Mouse (Mus musculus) frontal cortex, postnatal 36 days (tissue): ENCODE data around the gene Kcnb1.

Experiments
- DNase-seq, 2 experiments: peaks; one replicate each; pipeline ENCODE4 v3.0.0; 2022; ENCODE audit warnings: low spot score in 2 of 2

Gene Kcnb1

DNA sequence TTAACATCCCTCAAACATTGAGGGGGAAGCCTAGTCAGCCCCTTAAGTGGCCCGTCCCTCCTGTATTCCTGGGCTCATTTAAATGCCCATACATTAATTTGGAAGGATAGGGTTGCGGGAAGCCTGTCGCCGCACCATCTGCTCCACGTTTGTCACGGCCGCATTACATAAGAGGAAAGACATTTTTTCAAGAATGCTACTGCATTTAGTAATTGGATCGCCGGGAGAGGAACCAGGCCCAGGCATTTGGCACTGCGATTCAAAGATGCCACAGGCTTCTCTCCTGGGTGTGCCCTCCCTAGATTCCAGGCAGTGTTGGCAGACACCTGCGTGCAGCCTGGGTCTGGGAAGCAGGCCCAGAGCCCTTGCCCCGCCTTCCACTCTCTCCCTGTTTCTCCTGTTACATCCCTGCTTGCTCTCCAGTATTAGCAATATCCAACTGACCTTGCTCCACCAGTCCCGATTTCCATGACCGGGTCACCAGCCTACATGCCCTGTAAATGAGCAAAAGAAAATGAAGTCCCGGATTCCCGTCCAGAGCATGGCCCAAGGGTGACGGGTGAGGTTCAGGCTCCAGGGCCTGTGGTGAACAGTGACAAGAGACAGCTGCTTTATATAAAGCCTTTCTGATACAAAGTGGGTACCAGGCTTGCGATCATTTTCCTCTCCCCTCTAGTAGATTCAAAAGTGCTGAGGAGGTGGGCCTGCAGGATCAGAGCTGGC, 110.3 kb downstream of the Kcnb1 start:
- DNase-seq, result peak; percentile 79 to 90

DNA sequence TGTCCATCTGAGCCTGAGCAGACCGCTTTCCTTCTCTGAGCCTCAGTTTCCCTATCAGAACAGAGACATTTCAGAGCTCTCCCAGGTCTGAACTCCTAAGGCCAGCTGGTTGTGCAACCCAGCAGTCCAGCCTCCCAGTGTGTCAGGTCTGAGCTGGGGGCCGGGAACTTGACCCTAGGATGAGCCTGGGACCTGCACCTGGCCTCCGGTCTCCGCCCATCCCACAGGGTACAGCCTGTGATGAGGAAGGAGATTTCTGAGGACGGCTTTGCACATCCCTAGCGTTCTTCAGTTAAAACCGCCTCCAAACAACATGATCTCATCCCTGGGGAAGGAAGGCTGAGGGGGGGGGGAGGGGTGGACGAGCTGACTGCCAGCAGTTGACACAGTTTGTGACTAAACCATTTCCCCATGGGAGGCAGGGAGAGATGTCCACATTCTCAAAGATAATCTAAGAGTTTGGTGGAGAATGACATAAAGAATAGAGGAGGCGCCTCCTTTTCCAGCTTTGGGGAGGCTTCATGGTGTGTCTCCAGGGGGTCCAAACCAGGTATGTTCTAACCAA, 110.9 kb downstream of the Kcnb1 start:
- DNase-seq, result peak in 1 of 2 experiments; percentile 57

GRCm38 (mm10) chr2:167078486-167078885, 111.5 kb downstream of the Kcnb1 start:
- DNase-seq, result no peak

DNA sequence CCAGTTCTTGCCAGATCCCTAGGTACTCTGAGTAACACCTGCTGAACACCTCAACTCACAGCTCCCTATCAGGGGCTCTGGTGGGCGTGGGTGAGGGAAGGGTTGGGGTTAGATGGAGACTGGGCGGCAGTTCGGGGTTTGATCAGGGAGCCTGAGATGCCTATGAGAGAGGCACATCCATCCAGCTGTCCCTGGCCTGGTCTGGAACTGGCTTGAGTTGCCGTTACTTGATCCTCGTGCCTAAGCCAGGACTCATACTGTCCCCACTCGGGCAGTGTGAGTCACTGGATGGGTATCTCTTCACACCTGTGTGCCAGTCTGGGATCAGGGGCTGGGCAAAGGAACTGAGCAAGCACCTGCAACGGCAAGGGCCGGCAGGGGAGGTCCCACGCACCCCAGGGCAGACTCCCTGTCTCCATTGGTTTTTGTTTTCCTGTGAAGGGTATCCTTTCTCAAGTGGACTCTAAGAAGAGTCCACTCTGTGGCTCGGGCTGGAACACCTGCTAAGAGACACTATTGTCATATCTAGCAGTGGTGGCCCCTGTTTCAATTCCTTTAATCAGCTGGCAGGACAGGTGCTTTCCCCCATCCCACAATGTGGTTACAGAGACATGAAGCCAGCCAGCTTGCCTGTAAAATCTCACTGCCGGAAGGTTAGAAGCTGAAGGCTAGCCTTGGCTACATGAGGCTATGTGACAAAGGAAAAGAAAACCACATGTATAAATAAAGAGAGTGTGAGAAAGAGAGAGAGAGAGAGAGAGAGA, 112.6 kb downstream of the Kcnb1 start:
- no peak for DNase-seq

GRCm38 (mm10) chr2:167076759-167077158, 113.2 kb downstream of the Kcnb1 start:
- no peak for DNase-seq

GRCm38 (mm10) chr2:167076352-167076751, 113.6 kb downstream of the Kcnb1 start:
- no peak for DNase-seq

GRCm38 (mm10) chr2:167074587-167074986, 115.4 kb downstream of the Kcnb1 start:
- no peak for DNase-seq

GRCm38 (mm10) chr2:167071641-167072601, 118.0 kb downstream of the Kcnb1 start:
- peak; percentile 97 to 99 for DNase-seq

- no peak for DNase-seq
Observed at GRCm38 (mm10) chr2:167071266-167071640, 118.7 kb downstream of the Kcnb1 start.

DNA sequence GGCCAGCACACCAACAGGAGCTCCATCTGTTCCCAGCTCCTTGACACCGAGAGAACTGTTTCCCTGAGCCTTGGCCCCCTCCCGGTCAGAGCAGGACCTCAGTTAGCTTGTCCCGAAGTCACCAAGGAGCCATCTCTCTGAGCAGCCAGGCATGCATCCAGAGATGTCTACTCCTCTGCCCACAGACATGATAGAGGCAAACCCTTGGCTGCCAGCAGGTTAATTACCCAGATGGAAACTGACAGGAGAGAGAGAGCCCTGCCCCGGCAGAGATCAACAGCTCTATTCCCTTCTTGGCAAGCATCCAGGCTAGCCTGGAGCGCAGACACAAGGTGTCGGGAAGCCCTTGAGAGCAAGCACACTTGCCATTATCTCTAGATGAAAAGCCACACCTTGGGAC, 119.6 kb downstream of the Kcnb1 start:
- DNase-seq, result no peak

DNA sequence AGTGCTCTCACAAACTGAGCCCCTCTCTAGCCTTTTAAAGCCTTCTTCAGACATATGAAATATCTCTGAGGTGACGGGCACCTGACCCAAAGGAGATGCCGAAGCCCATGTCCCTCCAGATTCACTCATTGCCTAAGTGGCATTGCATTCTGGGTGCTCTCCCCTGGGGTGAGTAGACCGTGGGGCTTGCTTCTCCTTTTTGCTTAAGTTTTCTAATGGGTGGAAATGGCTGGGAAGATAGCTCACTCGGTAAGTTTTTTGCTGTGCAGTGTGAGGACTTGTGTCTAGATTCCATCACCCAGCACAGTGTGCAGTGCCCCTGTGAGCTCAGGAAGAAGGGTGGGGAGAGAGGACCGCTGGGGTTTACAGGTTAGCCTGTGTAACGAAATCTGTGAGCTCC, 122.4 kb downstream of the Kcnb1 start:
- DNase-seq, result no peak

GRCm38 (mm10) chr2:167066528-167067516, 123.1 kb downstream of the Kcnb1 start:
- DNase-seq, result no peak

DNA sequence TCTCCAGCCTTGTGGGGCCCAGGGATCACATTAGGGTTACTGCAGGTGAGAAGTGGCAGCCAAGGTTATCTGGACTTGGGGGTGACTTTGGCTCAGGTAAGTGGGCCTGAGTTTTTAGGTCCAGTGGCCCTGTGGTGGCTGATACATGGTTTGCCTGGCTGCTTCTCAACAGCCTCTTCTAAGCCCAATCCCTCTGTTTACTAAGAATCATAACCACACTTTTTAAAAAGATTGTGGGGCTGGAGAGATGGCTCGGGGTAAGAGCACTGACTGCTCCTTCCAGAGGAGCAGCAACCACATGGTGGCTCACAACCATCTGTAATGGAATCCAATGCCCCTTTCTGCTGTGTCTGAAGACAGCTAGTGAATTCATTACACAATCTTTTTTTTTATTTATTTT, 123.9 kb downstream of the Kcnb1 start:
- DNase-seq, result no peak

DNA sequence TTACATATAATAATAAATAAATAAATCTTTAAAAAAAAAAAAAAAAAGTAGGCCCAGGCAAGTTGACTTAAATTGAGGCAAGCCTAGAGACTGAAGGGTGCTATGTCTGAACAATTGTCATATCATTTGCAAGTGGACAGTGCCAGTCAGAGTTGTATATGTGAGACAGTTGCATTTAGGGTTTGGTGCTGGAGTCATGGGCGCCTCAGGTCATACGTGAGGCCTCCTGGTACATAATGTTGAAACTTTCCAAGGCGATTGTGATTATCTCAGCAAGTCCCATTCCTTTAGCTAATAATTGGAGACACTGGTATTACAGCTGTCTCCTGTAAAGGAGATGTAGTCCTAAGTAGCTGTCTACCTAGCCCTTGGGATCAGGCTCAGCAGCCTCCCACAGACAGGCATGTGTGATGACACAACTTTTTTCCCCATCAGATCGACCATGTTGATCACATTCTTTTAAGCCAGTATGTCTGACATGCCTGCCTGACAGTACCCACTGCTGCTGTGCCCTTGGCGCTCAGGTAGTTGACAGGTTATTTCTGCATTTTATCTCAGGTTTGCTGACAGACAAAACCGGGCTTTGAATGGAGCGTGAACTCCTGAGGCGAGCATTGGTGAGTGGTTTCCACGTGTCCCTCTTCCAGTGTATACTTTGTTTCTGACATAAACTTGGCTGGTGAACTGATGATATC, 125.2 kb downstream of the Kcnb1 start:
- no peak for DNase-seq

DNA sequence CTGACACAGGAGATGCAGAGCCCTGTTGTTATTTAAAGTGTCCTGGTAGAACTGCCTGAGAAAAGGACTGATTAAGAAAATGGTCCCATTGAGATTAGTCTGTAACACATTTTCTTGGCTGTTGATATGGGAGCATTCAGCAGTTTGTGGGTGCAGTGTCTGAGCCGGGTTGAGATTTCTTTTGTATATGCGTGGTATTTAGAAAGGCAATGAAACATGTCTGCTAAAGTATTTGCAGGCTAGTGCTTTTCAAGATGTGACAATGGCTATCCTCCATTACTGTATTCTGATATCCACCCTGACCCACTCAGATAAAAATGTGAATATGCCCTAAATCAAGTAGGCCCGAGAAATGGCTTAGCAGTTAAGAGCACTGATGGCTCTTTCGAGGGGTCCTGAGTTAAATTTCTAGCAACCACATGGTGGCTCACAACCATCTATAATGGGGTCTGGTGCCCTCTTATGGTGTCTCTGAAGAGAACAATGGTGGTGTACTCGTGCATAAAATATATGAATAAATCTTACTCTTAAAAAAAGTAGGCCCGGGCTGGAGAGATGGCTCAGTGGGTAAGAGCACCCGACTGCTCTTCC, 126.0 kb downstream of the Kcnb1 start:
- no peak for DNase-seq

- DNase-seq, result peak; percentile 97
Observed at GRCm38 (mm10) chr2:167062965-167063880, 126.7 kb downstream of the Kcnb1 start, which contains the start of gene Znfx1. Gene Znfx1, minus strand, starts transcription at chr2:167063015.

- peak; percentile 83 to 85 for DNase-seq
Observed at GRCm38 (mm10) chr2:167062497-167062911, 127.5 kb downstream of the Kcnb1 start.

DNA sequence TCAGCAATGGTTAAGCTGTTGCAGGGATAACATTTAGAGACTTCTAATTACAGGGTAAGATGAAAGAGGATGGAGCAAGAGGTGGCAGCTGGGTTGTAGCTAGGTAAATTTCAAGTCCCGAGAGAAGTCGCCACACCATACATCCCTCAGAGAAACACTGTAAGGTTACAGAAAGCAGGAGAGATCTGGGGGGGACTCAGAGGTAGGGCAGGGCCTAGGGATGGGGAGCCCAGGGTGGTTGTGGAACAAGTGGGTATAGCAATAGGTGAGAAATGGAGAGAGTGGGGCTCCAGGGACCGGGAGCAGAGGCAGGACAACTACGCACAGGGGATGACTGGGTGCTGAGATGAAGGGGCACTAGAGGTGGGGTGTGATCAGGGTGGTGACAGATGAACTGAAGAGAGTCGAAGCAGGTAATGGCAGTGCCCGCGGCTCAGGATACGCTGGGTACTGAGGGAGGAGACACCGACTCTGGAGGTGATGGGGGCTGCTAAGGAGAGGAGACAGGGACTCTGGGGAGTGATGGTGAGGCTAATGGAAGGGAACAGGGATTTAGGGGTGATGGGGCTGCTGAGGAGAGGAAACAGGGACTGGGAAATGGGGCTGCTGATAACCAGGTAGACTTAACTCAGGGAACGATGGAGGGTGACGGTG, 128.4 kb downstream of the Kcnb1 start:
- no peak for DNase-seq
